Mouse (Mus musculus) embryo, embryonic 11.5 days (tissue): ENCODE measurements around the gene Strn.
"Not testable (repeated sequence)": the region's sequence is repeated elsewhere in the genome, so short reads cannot be mapped to it uniquely, and the experiment has no call there.

Experiments used
- DNase-seq: peaks from one replicate; pipeline ENCODE4 v3.0.0-alpha.2; 2012; ENCODE audit warnings: low read depth, low spot score

Strn gene

DNA sequence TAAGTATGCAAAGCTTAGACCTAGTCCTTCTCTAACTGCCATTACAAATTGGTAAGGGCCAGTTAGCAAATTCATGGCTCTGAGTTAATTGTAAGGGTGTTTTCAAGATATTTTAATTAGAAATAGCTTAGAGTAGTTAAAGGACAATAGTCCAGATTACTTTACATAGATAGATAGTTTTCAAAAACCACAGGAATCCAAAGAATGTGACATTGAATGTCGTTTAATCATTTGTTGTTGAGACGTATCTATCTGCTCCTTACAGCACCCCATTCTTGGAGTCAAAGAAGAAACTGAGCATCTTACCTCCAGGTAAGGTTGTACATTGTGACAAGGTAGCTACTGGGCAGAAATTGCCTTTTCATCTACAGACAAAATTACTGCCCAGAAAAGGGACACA, 26.7 kb downstream of the Strn start:
- DNase-seq: no peak

- no peak for DNase-seq
Observed at GRCm38 (mm10) chr17:78708422-78708821, 28.6 kb downstream of the Strn start.

- no peak for DNase-seq
Observed at GRCm38 (mm10) chr17:78702988-78703387, 34.0 kb downstream of the Strn start.

DNA sequence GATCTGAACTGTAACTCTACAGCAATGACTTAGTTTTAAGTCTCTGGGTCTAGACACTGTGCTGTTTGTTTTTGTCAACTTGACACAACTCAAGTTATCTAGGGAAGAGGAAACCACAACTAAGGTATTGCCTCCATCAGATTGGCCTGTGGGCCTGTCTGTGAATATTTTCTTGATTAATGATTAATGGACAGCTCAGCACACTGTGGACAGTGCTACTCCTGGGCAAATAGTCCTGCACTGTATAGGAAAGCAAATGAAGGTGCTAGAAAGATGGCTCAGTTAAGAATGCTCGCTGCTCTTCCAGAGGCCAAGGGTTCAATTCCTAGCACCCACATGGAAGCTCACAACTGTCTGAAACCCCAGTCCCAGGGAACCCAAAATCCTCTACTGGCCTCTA, 38.0 kb downstream of the Strn start:
- DNase-seq: no peak

GRCm38 (mm10) chr17:78697462-78697861, 39.5 kb downstream of the Strn start:
- no peak for DNase-seq

DNA sequence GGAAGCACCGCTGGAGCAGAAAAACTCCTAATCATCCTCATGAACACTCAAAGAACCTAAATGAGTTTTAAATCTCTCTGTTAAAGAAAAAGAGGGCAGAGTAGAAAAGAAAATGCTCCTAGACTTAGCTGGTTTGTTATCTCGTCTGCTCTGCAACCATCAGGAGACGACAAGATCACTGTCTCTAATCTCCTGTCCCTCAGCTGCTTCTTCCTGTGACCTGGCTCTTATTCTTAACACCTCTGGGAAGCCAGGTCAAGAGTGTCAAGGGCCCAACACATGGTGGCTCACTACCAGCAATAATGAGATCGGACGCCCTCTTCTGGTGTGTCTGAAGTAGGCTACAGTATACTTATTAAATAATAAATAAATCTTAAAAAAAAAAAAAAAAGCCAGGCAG, 40.1 kb downstream of the Strn start:
- no peak for DNase-seq

- DNase-seq: not testable (repeated sequence)
Observed at GRCm38 (mm10) chr17:78689231-78689630, 47.8 kb downstream of the Strn start.

GRCm38 (mm10) chr17:78687971-78688370, 49.0 kb downstream of the Strn start:
- DNase-seq: no peak

GRCm38 (mm10) chr17:78685004-78685403, 52.0 kb downstream of the Strn start:
- no peak for DNase-seq

GRCm38 (mm10) chr17:78682351-78682750, 54.6 kb downstream of the Strn start:
- DNase-seq: no peak

- no peak for DNase-seq
Observed at GRCm38 (mm10) chr17:78679503-78679902, 57.5 kb downstream of the Strn start.

DNA sequence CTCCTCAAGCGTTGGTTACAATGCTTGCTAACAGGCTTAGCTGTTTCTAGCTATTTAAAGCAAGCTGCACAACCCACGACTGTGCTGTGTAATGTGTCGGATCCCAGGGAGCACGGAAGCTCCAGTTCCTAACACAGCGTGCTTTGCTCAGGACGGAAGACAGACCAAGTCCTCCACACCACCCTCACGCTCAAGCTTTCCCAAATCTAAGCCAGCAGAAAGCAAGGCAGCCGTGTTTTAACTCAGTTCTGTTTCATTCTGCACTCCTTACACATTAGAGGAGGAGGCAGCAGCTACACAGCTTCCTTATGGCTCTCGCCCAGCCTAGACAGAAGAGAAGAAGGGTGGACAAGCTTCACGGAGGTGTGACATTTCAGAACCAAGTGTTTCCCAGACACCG, 60.2 kb downstream of the Strn start:
- no peak for DNase-seq

DNA sequence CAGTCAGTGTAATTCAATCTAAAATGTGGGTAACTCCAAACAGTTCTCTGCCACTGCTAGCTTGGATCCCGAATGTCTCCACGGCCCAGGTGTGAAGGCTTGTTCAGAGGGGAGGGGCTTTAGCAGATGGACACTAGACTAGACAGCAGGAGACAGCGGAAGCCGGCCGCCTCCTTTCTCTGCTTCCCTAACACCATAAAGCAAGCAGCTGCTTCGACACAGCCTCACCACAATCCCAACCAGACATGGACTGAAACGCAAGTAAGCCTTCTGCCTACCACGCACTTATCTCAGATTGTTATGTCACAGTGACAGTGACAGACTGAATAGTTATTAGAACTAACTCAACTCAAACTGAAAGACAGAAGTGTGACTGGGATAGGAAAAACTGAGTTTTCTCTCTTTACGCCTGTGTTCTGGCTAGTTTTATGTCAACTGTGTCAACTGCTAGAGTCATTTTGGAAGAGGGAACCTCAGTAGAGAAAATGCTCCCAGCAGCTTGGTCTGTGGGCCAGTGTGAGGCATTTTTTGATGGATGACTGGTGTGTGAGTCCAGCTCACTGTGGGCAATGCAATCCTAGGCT, 71.9 kb downstream of the Strn start:
- no peak for DNase-seq

DNA sequence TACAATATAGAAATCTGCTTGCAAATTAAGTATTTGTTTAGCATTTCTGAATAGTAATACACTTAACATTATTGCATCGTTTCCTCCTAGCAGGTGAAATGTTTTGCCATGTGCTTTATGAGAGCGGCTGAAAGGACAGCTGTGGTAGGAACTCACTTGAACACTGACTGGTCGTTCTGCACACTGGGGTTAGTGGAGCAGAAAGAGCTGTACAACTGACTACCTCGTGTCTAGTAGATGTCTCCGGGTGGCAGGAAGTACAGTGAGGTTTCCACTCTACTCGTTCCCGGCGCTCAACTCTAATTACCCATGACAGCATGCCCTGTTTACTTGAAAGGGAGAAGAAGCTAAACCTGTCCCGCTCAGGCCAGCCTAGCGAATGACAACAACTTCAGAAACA, 82.2 kb downstream of the Strn start:
- DNase-seq: no peak

DNA sequence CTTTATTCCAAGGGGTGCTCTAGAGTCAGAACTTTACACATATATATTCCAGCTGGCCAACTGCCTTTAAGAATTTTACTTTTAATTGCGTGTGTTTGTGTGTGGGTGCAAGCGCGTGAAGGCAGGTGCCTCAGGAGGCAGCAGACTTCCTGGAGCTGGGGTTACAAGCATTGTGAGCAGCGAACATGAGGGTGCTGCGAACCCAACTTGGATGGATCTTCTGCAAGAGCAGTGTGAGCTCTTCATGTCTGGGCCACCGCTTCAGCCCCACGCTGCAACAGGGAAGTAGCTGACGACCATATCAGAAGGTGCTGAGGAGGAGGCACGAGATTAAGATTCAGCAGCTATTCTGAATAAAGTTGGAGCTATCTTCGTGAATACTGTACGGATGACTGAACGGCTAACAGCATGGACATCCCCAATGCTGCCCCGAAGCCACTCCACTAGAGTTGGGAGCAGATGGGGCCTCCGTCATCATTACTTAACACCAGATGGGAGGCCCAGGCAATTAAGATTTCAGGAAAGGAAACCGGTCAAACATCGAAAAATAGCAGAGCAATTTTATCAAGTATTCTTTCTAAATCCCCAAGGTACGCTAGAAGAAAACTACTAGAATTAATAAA, 93.0 kb downstream of the Strn start:
- no peak for DNase-seq

- DNase-seq: no peak
Observed at GRCm38 (mm10) chr17:78642259-78642658, 94.7 kb downstream of the Strn start.

DNA sequence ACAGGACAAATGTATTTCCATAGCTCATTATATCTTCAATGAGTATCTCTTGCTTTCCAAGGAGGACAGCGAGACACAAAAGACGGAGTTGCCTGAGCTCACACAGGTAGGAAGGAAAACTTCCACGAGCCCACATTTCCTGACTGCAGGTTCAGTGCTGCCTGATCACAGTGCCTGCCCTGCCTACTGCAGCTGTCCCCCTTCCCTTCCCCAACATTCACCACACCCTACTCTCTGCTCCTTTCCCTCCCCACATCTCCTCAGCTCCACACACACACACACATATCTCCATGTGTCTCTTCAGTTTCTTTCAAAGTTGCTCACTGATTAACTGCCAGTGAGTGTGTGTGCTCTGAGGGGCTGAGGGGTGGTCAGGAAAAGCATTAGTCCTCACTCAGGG, 96.6 kb downstream of the Strn start:
- DNase-seq: no peak

DNA sequence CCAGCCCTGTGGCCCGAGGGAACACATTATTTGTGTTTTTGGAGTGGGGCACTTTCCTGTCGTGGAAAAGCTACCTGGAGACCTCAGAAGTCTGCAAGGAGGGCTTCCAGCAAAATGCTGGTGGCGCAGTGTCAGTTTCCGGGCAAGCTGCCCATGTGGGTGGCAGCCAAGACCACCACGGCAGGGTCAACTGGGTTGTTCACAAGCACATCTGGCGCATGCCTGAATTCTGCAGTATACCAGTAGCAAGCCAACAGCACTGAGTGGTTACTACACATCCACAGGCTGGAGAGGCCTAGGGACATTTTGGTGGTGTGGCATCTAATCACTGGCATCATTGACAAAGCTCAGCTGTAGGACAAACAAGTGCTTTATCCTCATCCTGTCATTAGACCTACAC, 97.9 kb downstream of the Strn start:
- DNase-seq: no peak

GRCm38 (mm10) chr17:78637140-78637539, 99.9 kb downstream of the Strn start:
- no peak for DNase-seq

GRCm38 (mm10) chr17:78635616-78636015, 101.4 kb downstream of the Strn start:
- DNase-seq: no peak

DNA sequence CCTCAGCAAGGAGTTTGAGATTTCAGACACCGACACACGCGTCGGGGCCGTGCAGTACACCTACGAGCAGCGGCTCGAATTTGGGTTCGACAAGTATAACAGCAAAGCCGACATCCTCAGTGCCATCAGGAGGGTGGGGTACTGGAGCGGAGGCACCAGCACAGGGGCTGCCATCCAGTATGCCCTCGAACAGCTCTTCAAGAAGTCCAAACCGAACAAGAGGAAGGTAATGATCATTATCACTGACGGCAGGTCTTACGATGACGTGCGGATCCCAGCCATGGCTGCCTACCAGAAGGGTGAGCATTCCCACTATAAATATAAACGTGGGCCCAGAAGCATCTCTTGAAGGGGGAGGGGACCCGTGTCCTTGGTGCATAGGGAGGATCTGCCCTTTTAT, 112.1 kb downstream of the Strn start:
- no peak for DNase-seq

DNA sequence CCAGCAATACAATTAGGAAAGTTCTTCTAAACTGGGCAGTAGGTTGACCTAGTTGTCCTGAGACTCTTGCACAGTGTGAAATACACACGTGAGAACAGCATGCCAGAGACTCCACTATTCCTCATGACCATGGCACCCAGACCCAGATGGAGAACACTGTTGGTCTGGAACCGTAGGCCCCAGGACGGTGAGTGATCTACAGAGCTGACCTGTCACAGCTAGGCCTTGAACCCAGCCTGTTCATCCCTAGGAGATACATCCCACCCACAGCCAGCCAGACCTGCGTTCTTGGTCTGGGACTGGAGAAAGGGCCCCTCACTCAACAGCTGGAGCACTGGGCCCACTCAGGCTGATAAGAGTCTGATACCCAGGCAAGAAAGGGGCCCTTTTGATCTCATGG, 115.1 kb downstream of the Strn start:
- DNase-seq: no peak

DNA sequence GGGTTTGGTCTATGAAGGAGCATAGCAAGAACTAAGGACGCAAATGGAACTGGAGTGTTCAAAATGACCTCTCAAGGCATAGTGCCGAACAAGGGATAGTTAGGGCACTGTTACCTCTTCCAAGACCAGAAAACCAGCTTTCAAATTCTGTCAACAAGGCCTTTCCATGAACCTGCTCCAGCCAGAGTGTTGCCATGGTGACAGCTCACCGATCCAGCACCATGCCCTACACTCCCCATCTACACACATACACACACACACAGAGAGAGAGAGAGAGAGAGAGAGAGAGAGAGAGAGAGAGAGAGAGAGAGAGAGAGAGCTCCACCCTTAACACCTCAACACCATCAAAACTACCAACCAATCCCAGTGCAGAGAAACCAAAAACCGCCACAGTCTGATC, 116.3 kb downstream of the Strn start:
- DNase-seq: no peak

DNA sequence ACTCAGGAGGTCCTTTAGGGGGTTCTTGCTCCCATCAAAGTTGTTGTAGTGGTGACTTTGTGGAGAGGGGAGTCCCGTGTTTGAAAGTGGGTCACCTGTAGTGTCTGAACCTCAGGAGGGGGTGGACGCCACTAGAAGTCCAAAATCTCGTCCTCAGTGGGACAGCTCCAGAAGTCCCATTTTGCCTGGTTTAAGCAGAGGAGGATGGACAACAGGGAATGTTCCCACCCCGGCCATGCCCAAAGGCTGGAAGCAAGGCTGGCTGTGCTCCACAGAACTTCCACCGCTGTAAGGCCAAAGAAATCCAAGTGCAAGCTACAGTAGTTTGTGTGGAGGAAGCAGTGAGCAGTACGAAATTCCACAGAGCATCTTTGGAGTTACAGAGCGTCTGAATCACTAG, 117.0 kb downstream of the Strn start:
- no peak for DNase-seq
